11 mouse cellular contexts compared by ENCODE assay signal in genomic region chr14:121106906-121107305, GRCm38 (mm10).
DNase-seq lines count a peak whose midpoint lies in the region; ATAC-seq and TF ChIP-seq lines count a peak whose summit lies in the region.
"Had no signal": no experiment of that assay in that cellular context is flagged by ENCODE, and none has a peak within 500 bp of the region (broad histone marks: within the 10 kb centered on the region; RNA-seq: fewer than 3 reads in every experiment).

No protein-coding gene starts in this region.

- no peak overlapping the region for H3K4me3 ChIP-seq in intestine, embryonic 16.5 days (ENCODE audit: low read length)
- H3K4me3 ChIP-seq in intestine, postnatal 0 days (ENCODE audit: low read depth, low read length): no peak overlapping the region
- H3K4me3 ChIP-seq in neural tube, embryonic 13.5 days: no peak overlapping the region
- H3K4me3 ChIP-seq in neural tube, embryonic 15.5 days (replicated peaks): no peak overlapping the region
- no peak overlapping the region for H3K4me3 ChIP-seq in embryonic facial prominence, embryonic 13.5 days
- H3K4me3 ChIP-seq in limb, embryonic 13.5 days: no peak overlapping the region

- no peak overlapping the region for H3K9ac ChIP-seq in intestine, embryonic 16.5 days (ENCODE audit: low read depth, low read length)
- no peak overlapping the region for H3K9ac ChIP-seq in intestine, postnatal 0 days (ENCODE audit: low read depth, low read length)
- no peak overlapping the region for H3K9ac ChIP-seq in neural tube, embryonic 13.5 days
- no peak overlapping the region for H3K9ac ChIP-seq in neural tube, embryonic 15.5 days (replicated peaks)
- H3K9ac ChIP-seq in embryonic facial prominence, embryonic 13.5 days: 0 out of 2 replicates have a peak overlapping the region, but pooled peaks have one; percentile 7
- H3K9ac ChIP-seq in limb, embryonic 13.5 days: no peak overlapping the region

- ATAC-seq in intestine, embryonic 16.5 days: 0 out of 2 replicates have a peak, but pooled peaks have one; percentile 1
- no peak for ATAC-seq in intestine, postnatal 0 days
- ATAC-seq in neural tube, embryonic 13.5 days (ENCODE audit: low read depth): 0 out of 2 replicates have a peak, but pooled peaks have one; percentile 9
- ATAC-seq in neural tube, embryonic 15.5 days (ENCODE audit: low FRiP score): no peak
- no peak for ATAC-seq in embryonic facial prominence, embryonic 13.5 days (ENCODE audit: insufficient number of reproducible peaks, insufficient read depth, low FRiP score, low TSS enrichment, low read depth)
- no peak for ATAC-seq in limb, embryonic 13.5 days (ENCODE audit: low FRiP score, low read depth)
- ATAC-seq: lung, postnatal 0 days had no signal

- no peaks in the 10 kb centered on the region for H3K9me3 ChIP-seq in intestine, embryonic 16.5 days (ENCODE audit: control insufficient read depth, low read length)
- no peaks in the 10 kb centered on the region for H3K9me3 ChIP-seq in intestine, postnatal 0 days (ENCODE audit: control insufficient read depth)
- H3K9me3 ChIP-seq in neural tube, embryonic 13.5 days: no peaks in the 10 kb centered on the region
- no peaks in the 10 kb centered on the region for H3K9me3 ChIP-seq in neural tube, embryonic 15.5 days (replicated peaks)
- H3K9me3 ChIP-seq in embryonic facial prominence, embryonic 13.5 days: no peaks in the 10 kb centered on the region
- no peaks in the 10 kb centered on the region for H3K9me3 ChIP-seq in limb, embryonic 13.5 days

- peaks cover 49% of the 10 kb centered on the region for H3K4me1 ChIP-seq in intestine, embryonic 16.5 days (ENCODE audit: control insufficient read depth, insufficient read depth, low read length)
- peaks cover 17% of the 10 kb centered on the region; the same call in 1 of the 2 replicates for H3K4me1 ChIP-seq in intestine, postnatal 0 days (replicated peaks; ENCODE audit: control insufficient read depth, insufficient read depth, low read length)
- peaks cover 46% of the 10 kb centered on the region for H3K4me1 ChIP-seq in neural tube, embryonic 13.5 days (replicated peaks)
- H3K4me1 ChIP-seq in neural tube, embryonic 15.5 days: peaks cover 44% of the 10 kb centered on the region
- peaks cover 93% of the 10 kb centered on the region for H3K4me1 ChIP-seq in embryonic facial prominence, embryonic 13.5 days
- H3K4me1 ChIP-seq in limb, embryonic 13.5 days: peaks cover 96% of the 10 kb centered on the region

- H3K27ac ChIP-seq in intestine, embryonic 16.5 days (ENCODE audit: low read length): no peak overlapping the region
- H3K27ac ChIP-seq in intestine, postnatal 0 days (ENCODE audit: low read depth, low read length): no peak overlapping the region
- H3K27ac ChIP-seq in neural tube, embryonic 13.5 days (replicated peaks): no peak overlapping the region
- no peak overlapping the region for H3K27ac ChIP-seq in neural tube, embryonic 15.5 days (replicated peaks)
- H3K27ac ChIP-seq in embryonic facial prominence, embryonic 13.5 days: peak overlapping the region; percentile 18; the same call in 1 of the 2 replicates
- peak overlapping the region; percentile 95; the same call in 1 of the 2 replicates for H3K27ac ChIP-seq in limb, embryonic 13.5 days

- no peak for DNase-seq in right cerebral cortex, postnatal 25 days
- DNase-seq: cerebellum, adult 9-11 months; kidney, postnatal 36 days; liver had no signal

- H3K27me3 ChIP-seq in intestine, embryonic 16.5 days (replicated peaks; ENCODE audit: control insufficient read depth, insufficient read depth, low read length): no peaks in the 10 kb centered on the region
- no peaks in the 10 kb centered on the region for H3K27me3 ChIP-seq in intestine, postnatal 0 days (replicated peaks; ENCODE audit: control insufficient read depth, insufficient read depth, low read length)
- H3K27me3 ChIP-seq in neural tube, embryonic 13.5 days: no peaks in the 10 kb centered on the region
- no peaks in the 10 kb centered on the region for H3K27me3 ChIP-seq in neural tube, embryonic 15.5 days (replicated peaks)
- no peaks in the 10 kb centered on the region for H3K27me3 ChIP-seq in embryonic facial prominence, embryonic 13.5 days
- H3K27me3 ChIP-seq in limb, embryonic 13.5 days: no peaks in the 10 kb centered on the region

- no peak overlapping the region for H3K4me2 ChIP-seq in intestine, embryonic 16.5 days (ENCODE audit: low read depth, low read length)
- H3K4me2 ChIP-seq in intestine, postnatal 0 days (replicated peaks; ENCODE audit: low read depth): no peak overlapping the region
- H3K4me2 ChIP-seq in neural tube, embryonic 13.5 days: no peak overlapping the region
- no peak overlapping the region for H3K4me2 ChIP-seq in neural tube, embryonic 15.5 days
- no peak overlapping the region for H3K4me2 ChIP-seq in embryonic facial prominence, embryonic 13.5 days
- no peak overlapping the region for H3K4me2 ChIP-seq in limb, embryonic 13.5 days (replicated peaks)

- WGBS in intestine, embryonic 16.5 days: 48% methylated on average over 4 of the region's 4 CpGs
- 62% methylated on average over 4 of the region's 4 CpGs for WGBS in intestine, postnatal 0 days
- 61% methylated on average over 4 of the region's 4 CpGs for WGBS in neural tube, embryonic 13.5 days
- 68% methylated on average over 4 of the region's 4 CpGs for WGBS in neural tube, embryonic 15.5 days
- WGBS in embryonic facial prominence, embryonic 13.5 days: 28% methylated on average over 4 of the region's 4 CpGs
- 30% methylated on average over 4 of the region's 4 CpGs for WGBS in limb, embryonic 13.5 days

- no peaks in the 10 kb centered on the region for H3K36me3 ChIP-seq in intestine, embryonic 16.5 days (ENCODE audit: control insufficient read depth, insufficient read depth, low read length)
- H3K36me3 ChIP-seq in intestine, postnatal 0 days (ENCODE audit: control insufficient read depth, insufficient read depth): no peaks in the 10 kb centered on the region; the same call in 1 of the 2 replicates
- H3K36me3 ChIP-seq in neural tube, embryonic 13.5 days: 0 out of 2 replicates have a peak, but pooled peaks cover 11% of the 10 kb centered on the region
- peaks cover 3% of the 10 kb centered on the region; the same call in 1 of the 2 replicates for H3K36me3 ChIP-seq in neural tube, embryonic 15.5 days
- peaks cover 7% of the 10 kb centered on the region for H3K36me3 ChIP-seq in embryonic facial prominence, embryonic 13.5 days
- peaks cover 16% of the 10 kb centered on the region for H3K36me3 ChIP-seq in limb, embryonic 13.5 days

- TF ChIP-seq CTCF in intestine, postnatal 0 days (IDR thresholded peaks at IDR 0.05; ENCODE audit: low read depth): no peak

Comparison
In these comparisons a context has a peak if more than half of its experiments do, and no peak if none do; other contexts are left out.
1. ATAC-seq: peak in intestine, embryonic 16.5 days (single experiment) and neural tube, embryonic 13.5 days (single experiment); none in intestine, postnatal 0 days (single experiment), neural tube, embryonic 15.5 days (single experiment), embryonic facial prominence, embryonic 13.5 days (single experiment) and limb, embryonic 13.5 days (single experiment).
2. H3K27ac ChIP-seq: peak in embryonic facial prominence, embryonic 13.5 days (single experiment) and limb, embryonic 13.5 days (single experiment); none in intestine, embryonic 16.5 days (single experiment), intestine, postnatal 0 days (single experiment), neural tube, embryonic 13.5 days (single experiment) and neural tube, embryonic 15.5 days (single experiment).